Mouse (Mus musculus) thymus, postnatal 14 days (tissue): ENCODE measurements around the gene Ip6k3.

Experiments
- DNase-seq: peaks from one replicate; pipeline ENCODE4 v3.0.0; 2021

Gene Ip6k3

GRCm38 (mm10) chr17:27181666-27182065 lies 14.1 kb upstream of the Ip6k3 start:
- DNase-seq: no peak

- DNase-seq: no peak
These were observed 12.2 kb upstream of the Ip6k3 start for GRCm38 (mm10) chr17:27179681-27180280.

DNA sequence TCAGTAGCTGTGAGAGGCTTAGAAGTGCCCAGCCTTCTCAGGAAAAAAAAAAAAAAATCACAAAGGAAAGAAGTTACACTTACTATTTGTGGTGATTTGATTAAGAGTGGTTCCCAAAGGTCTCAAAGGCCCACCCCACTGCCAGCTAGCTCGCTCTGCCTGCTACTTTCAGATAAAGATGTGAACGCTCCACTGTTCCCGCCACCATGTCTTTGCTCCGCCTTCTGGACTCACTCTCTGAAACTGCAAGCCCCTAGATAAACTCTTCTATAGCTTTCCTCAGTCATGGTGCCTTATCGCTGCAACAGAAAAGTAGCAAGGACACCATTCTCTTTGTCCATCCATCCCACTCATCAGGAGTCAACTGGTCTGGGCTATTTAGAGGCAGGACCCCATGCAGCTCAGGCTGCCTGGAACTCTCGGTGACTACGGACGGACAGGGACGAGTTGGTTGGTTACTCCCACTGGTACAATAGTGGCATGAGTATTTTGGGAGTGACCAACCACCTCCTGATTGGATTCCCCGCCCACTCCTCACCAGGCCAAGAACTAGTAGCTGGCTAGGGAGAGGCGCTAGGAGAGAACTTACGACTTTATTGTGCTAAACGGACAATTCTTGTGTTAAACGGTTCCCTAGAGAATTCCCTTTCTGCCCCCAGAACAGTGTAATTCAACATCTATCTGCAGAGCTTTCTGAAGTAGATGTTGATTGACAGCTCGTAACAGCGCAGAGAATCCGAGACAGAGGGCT lies 11.0 kb upstream of the Ip6k3 start:
- no peak for DNase-seq

DNA sequence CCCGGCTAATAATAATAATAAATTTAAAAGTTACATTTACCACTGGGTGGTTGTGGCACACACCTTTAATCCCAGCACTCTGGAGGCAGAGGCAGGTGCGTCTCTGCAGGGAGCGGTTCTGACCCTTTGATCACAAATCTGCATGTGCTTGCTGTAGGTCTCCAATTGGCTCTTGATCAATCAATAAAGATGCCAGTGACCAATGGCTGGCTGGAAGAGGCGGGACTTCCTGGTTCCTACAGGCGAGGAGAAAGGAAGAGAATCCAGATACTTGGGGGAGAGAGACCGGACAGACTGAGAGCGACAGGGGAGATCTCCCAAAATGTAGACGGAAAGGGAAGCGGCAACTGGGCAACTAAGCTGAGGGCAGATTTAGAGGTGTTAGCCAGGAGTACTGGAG lies 10.4 kb upstream of the Ip6k3 start:
- no peak for DNase-seq

DNA sequence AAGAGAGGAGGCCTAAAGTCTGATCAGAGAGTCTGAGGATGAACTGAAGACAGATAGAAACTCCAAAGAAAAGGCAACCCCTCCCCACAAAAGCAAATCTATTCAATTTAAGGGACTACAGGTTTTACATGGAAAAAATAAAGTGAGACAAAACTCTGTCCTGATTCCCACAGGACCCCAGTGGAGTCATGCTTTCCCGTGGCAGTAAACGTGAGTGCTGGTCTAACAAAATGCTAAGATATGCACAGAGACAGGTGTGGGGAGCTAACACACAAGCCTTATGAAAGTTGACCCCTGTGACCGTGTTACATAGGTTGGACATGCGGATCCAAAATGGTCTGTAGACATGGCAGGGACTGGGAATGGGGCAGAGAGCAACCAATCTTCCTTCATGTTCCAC lies 9.2 kb upstream of the Ip6k3 start:
- DNase-seq: no peak

GRCm38 (mm10) chr17:27176287-27176686 lies 8.7 kb upstream of the Ip6k3 start:
- DNase-seq: no peak

DNA sequence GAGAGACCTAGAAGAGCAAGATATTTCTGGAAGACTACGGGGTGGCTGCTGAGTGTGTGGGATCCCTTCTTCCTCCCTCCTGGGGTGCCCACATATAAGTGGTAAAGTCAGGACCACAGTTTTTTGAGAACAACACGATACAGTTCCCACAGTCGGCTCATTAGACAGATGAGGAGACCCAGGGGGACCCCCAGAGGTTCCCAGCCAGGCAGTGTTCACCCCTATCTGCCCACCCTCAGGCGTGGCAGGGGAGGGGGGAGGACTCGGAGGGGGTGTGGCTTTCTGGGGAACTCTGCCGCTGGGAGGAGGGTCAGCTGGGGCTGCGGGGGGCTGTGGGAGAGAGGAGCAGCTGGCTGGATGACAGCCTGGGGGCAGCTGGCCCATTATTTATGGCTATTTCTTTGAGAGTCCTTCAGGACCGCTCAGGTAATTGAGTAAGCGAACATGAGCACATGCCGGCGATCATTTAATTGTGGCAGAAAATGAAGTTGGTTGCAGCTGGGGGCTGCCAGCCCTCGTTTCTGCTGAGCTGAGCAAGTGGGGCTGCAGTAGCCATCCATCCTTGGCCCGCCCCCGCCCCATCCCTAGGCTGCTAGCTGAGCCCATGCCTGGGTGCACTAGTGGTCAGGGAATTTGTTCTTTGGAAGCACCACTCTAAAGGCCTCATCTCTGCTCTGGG lies 7.7 kb upstream of the Ip6k3 start:
- DNase-seq: no peak

- no peak for DNase-seq
These were observed 6.1 kb upstream of the Ip6k3 start for GRCm38 (mm10) chr17:27173715-27174114.

DNA sequence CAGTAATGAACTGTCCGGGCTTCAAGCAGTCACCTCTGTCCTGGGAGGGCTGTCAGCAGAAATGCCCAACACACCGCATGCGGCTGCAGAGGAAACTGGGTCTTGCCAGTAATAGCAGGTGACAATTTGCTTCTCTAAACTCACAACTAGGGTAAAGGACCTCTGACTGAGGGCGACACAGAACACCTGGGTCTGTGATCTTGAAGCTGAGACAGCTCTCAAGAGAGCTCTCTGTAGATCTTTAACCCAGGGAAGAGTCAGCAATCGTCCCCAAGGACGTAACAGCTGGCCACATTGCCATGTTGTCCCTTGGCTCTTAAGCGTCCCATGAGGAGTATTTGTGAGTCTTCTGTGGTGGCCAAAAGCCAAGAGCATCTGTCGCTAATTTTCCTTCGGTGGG lies 4.9 kb upstream of the Ip6k3 start:
- DNase-seq: no peak

GRCm38 (mm10) chr17:27171121-27171520 lies 3.5 kb upstream of the Ip6k3 start:
- no peak for DNase-seq

GRCm38 (mm10) chr17:27169952-27170695 lies 2.5 kb upstream of the Ip6k3 start:
- DNase-seq: no peak

DNA sequence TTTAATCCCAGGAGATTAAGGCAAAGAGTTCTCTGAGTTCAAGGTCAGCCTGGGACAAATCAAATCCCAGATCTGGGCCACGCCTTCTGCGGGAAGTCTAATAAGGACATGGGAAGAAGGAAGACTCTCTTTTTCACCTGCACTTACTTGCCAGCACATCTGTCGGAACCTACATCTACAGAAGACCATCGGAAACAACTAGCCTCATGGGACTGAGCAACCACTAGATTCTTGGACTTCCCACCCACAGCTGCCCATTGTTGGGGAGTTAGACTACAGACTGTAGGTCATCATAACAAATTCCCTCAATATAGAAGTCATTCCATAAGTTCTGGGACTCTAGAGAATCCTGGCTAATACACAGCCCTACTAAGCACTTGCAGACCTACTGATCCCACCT lies 974 bp upstream of the Ip6k3 start:
- DNase-seq: no peak

DNA sequence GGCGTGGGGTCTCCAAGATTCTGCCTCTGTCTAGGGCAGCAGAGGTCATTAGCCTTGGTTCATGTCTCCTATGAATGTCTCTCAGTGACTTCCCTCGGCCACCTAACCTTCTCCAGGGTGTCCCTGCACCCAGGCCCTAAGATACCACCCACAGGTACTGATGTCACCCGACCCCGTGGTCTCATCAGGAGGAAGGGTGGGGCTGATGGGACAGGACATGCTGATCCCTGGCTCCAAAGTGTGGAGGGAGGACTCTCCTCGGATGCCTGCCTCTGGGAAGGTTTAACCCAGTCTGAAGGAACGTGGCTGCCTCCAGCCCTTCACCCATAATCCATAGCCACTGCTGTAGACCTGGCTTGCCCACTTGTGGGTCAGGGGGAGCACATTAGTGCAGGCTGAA lies 694 bp downstream of the Ip6k3 start:
- no peak for DNase-seq

DNA sequence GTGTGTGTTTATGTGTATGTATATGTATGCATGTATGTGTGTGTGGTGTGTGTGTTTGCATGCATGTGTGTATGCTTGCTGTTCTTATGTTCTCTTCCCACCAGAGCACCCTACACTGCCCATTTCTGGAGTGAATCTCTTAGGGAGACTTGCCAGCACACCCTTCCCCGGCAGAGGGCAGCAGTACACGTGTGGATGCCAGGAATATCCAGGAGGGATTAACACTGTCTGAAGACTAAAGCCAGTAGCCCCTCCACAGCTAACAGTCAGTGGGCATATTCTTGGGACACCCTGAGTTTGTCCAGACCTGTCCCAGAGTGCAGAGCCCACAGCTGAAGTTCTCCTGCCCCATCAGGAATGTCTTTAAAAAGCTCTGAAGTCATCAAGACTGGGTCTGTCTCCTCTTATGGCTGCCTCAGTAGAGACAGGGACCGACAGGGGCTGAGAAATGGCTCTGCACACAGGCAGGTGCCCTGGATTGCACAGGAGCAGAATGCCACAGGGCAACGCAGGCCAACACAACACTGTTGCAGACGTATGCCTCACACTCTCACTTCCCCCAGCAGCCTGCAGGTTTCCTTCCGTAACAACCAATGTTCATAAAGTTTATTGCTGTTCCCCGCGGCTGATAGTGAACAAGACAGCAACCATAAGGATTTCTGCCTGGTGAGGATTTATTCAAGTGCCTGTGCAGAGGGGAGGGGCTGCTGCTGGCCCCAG lies 2.4 kb downstream of the Ip6k3 start:
- no peak for DNase-seq

DNA sequence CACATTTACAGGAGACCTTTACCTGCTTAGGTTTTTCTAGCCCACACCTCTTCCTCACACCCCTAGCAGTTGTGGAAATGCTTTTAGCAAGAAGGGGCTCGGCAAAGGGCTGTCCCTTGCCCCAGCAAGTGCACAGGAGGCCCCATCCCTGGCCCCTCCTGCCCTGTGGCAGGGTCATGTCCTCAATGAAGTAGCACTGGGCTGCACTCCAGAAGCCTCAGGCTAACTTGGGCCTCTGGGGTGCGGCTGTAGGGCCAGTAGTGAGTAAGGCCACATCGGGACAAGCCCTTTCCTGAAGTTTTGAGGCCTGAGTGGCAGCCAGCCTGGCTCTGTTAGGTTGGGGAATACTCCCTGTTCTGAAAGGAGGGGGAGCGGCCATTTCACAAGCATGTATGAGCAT lies 6.7 kb downstream of the Ip6k3 start:
- DNase-seq: no peak

DNA sequence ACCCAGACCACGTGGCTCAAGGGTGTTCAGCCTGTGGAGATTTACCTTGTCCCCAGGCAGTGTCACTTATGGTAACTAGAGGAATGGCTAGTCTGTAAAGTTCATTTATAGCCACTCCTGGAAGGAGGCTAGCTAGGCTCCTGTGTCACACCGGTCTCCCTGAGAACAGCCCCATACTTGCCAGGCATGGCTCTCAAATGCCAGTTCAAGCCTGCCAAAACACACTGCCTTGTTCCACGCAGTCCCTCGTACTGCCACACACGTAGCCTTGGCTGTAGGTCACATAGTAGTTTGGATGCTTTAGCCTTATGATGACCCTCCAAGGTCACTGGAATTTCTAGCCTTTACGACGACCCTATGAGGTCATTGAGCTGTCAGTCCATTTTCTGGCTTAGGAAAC lies 8.4 kb downstream of the Ip6k3 start:
- DNase-seq: no peak

- no peak for DNase-seq
These were observed 9.2 kb downstream of the Ip6k3 start for GRCm38 (mm10) chr17:27158439-27158838.

- no peak for DNase-seq
These were observed 11.8 kb downstream of the Ip6k3 start for GRCm38 (mm10) chr17:27155752-27156151.

DNA sequence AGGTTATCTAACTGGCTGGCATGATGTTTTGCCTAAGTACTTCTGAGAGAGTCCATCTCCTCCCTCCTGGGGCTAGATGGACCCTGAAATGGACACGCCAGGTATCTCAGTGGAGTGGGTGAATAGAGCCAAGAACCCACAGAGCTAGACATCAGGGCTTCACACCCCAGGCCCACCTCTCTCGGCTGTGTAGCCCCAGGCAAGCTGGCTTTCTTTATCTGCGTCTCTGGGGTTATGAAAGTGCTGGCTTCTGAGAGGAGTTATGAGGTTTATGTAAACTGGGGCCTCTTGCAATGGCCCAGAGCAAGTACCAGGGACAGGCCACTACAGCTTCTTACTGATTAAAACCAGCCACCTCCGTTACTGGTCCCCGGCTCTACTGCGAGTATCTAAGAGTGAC lies 12.7 kb downstream of the Ip6k3 start:
- no peak for DNase-seq

DNA sequence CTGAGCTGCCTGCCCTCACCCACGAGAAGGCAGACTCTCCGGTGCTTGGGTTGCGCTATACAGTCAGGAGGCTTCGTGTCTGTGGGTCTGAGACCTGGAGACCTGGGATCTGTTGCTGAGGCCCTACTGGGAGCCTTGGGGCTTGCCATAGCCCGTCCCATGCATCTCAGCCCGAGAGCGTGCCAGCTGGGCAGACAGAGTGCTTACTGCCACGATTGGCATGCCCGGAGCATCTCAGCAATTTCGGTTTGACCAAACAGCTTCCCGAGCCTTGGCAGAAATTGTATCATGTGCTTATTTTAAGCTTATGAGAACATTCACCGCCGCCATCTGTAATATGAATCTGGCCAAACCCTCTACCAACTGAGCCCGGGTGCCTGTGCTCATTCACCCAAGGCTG lies 13.3 kb downstream of the Ip6k3 start:
- no peak for DNase-seq

- no peak for DNase-seq
These were observed 13.8 kb downstream of the Ip6k3 start for GRCm38 (mm10) chr17:27153773-27154193.

- no peak for DNase-seq
These were observed 14.4 kb downstream of the Ip6k3 start for GRCm38 (mm10) chr17:27152976-27153723.
